Mouse (Mus musculus): ENCODE measurements around the gene Ccdc171.

Ccdc171 gene

GRCm38 (mm10) chr4:83798674-83799430, 273.5 kb downstream of the Ccdc171 start:
- DNase-seq: no peak

- no peak for DNase-seq
These were observed 275.1 kb downstream of the Ccdc171 start for GRCm38 (mm10) chr4:83800402-83800801.

GRCm38 (mm10) chr4:83816925-83817324, 291.6 kb downstream of the Ccdc171 start:
- DNase-seq: no peak

GRCm38 (mm10) chr4:83829718-83830459, 304.5 kb downstream of the Ccdc171 start:
- DNase-seq: no peak

DNA sequence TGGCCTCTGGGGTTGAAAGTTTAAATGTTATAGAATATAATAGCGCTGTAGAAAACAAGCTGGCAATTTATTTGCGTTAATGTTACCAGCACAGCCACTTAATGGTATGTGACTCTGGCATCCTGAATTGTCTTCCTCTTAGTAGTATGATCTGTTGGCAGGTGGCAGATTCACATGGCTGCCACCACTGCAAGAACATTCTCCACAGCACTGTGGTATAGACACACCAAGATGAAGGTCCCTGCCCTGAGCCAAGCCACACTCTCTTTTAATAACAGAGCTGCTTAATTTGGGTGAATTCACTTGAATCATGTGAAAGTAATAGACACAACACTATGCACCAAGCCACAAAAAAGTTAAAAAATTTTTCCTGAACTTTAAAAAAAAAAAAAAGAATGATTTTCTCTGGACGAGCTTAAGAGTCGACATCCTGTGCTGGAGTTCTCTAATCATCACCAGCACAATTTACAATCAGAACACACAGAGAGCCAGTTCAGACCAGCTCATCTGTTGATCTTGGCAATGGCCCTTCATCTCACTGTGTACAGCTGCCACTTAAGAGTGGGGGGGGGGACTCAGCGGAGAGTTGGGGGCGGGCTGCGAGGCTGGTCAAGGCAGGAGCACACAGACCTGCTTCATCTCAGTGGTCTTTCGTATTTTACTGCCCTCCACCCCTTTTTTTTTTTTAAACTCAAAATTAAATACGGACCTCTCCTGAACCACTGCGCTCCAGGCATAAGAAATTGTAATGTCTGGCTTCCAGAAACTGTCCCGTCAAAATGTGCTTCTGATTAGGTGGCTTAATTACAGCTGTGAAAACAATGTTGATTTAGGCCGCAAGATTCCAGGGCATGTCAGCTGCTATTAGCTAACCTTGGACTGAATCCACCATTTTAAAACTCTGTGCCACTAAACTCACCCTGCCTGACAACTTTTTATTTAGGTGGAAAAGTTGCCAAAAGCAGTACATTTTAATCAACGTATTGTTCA, 305.8 kb downstream of the Ccdc171 start:
- no peak for DNase-seq

GRCm38 (mm10) chr4:83839077-83839476, 313.7 kb downstream of the Ccdc171 start:
- no peak for DNase-seq

DNA sequence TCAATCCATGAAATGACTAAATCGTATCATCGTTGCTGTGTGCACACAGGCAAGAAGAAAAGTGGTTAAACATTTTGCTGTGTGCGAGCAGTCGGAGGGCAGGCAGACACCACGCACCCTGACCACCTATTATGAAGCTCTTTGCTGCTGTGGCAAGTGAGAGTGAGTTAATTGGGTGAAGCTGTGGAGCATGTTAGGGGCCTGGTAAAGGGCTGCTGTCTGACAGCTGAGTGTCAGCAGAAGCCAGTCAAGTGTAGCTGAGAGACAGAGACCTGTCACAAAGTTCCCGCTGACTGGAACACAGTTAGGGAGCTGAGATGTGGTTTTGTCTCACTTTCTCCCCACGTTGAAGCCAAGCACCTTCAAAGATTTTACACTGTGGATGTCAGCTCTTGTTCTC, 321.0 kb downstream of the Ccdc171 start:
- DNase-seq: no peak

GRCm38 (mm10) chr4:83853885-83854284, 328.5 kb downstream of the Ccdc171 start:
- no peak for DNase-seq

GRCm38 (mm10) chr4:83861706-83862105, 336.4 kb downstream of the Ccdc171 start:
- DNase-seq: no peak

DNA sequence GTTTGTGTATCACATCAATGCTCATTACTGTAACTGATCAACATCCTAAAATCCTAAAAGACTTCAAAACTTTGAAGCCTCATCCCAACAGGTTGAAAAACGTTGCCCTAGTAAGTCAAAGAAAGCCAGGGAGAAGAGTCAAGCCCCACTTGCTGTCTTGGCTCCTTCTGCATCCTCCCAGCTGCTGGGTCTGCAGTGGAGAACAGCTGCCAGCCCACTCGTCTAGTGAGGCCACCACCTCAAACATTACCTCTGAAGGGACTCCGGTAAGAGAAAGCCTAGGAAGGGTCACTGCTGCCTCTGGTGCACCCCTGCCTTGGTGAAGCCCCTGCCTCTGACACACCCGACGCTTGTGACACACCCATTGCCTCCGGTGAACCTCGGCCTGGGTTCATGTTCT, 336.9 kb downstream of the Ccdc171 start:
- DNase-seq: no peak

GRCm38 (mm10) chr4:83876600-83876999, 351.3 kb downstream of the Ccdc171 start:
- DNase-seq: no peak

- no peak for DNase-seq
These were observed 352.9 kb downstream of the Ccdc171 start for GRCm38 (mm10) chr4:83878236-83878635.

- no peak for DNase-seq
These were observed 363.2 kb downstream of the Ccdc171 start for GRCm38 (mm10) chr4:83888459-83889054.

DNA sequence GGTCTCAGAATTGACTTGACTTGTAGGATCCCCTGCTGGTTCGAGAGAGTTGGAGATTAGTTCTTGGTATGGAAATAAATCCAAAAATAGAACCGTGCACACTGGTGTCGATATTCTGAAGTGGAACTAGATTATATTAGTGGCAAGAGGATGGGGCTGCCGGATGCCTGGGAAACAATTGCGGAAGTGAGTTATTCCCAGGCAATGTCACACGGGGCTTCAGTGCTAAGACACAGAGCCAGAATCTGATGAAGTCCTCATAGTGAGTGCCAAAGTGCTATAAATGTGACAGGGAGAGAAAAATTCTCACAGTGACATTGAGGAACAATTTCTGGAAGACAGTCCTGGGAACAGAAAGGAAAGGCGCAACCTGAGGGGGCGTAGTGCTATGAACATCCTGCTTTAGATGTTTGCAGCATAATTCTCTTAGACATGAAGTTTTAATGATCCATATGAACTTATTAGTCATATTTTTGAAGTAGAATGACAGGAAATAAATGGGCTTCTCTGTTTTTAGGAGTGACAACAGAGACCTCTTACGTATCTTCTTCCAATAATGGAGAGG, 376.8 kb downstream of the Ccdc171 start:
- DNase-seq: no peak
